Mouse (Mus musculus) CH12.LX (cell line): Measurements from ENCODE around the gene Sipa1l3. TPM values are rescaled to one million over a fixed set of nuclear protein-coding genes. Genes with fewer than 3 reads are reported as not detected.

Experiments
- DNase-seq: peaks from one replicate; pipeline ENCODE4 v3.0.0-alpha.2; 2013; ENCODE audit errors: extremely low read depth
- H3K27ac ChIP-seq: 2 replicates; pipeline ENCODE4 v1.5.1; 2012; ENCODE audit warnings: low read depth, mild to moderate bottlenecking, control low read depth, moderate library complexity; ENCODE audit not compliant: insufficient read depth
- H3K27me3 ChIP-seq: replicated peaks from 2 replicates; pipeline ENCODE3; 2012; ENCODE audit warnings: inconsistent platforms
- H3K36me3 ChIP-seq, 2 experiments: replicated peaks in 1 of 2; 2 replicates each; pipeline versions ENCODE3 to v1.6.1; 2012; ENCODE audit warnings: inconsistent platforms in 1 of 2, low read length in 1 of 2, mild to moderate bottlenecking in 1 of 2, mixed read lengths in 1 of 2, moderate library complexity in 1 of 2; ENCODE audit not compliant: control insufficient read depth in 1 of 2, insufficient read depth in 1 of 2
- H3K4me1 ChIP-seq, 2 experiments: 2 replicates each; pipeline ENCODE4 v1.6.1; 2012; ENCODE audit warnings: inconsistent platforms in 1 of 2, moderate library complexity in 1 of 2; ENCODE audit not compliant: insufficient read depth in 2 of 2, control insufficient read depth in 1 of 2
- H3K4me2 ChIP-seq: 2 replicates; pipeline ENCODE4 v1.6.1; 2012; ENCODE audit warnings: low read depth, mild to moderate bottlenecking, control low read depth; ENCODE audit not compliant: poor library complexity, insufficient read depth, severe bottlenecking
- H3K4me3 ChIP-seq, 3 experiments: fragments of 150-350 bp in 1 of 3; sonication (generic) in 1 of 3; replicated peaks in 1 of 3; 2 replicates each; pipeline versions ENCODE3 to v1.5.1; 2011 to 2012; ENCODE audit warnings: low read depth in 2 of 3, low read length in 2 of 3, mild to moderate bottlenecking in 2 of 3, moderate library complexity in 2 of 3, control low read depth in 1 of 3, improper control_type of control experiment in 1 of 3, inconsistent platforms in 1 of 3, mixed read lengths in 1 of 3; ENCODE audit not compliant: poor library complexity in 1 of 3
- H3K79me2 ChIP-seq: replicated peaks from 2 replicates; pipeline ENCODE4 v1.6.1; 2012; ENCODE audit warnings: mild to moderate bottlenecking, moderate library complexity; ENCODE audit not compliant: control insufficient read depth, poor library complexity, insufficient read depth, severe bottlenecking; ENCODE audit errors: extremely low read depth
- H3K9ac ChIP-seq: 2 replicates; pipeline ENCODE4 v1.6.1; 2012; ENCODE audit warnings: low read depth, mild to moderate bottlenecking, control low read depth, moderate library complexity; ENCODE audit not compliant: insufficient read depth
- H3K9me3 ChIP-seq: replicated peaks from 2 replicates; pipeline ENCODE3; 2012; ENCODE audit warnings: low read length, inconsistent platforms, mixed read lengths
- CHD2 ChIP-seq: IDR thresholded peaks from 2 replicates; pipeline ENCODE4 v1.6.1; 2011; ENCODE audit warnings: low read length, improper control_type of control experiment
- CTCF ChIP-seq, 2 experiments: IDR thresholded peaks in 1 of 2; conservative IDR thresholded peaks in 1 of 2; 2 replicates each; pipeline ENCODE4 v1.5.1; 2011 to 2012; ENCODE audit warnings: low read depth in 2 of 2, low read length in 2 of 2, improper control_type of control experiment in 1 of 2, inconsistent platforms in 1 of 2, mild to moderate bottlenecking in 1 of 2, moderate library complexity in 1 of 2
- ELF1 ChIP-seq: IDR thresholded peaks from 2 replicates; pipeline ENCODE4 v1.6.1; 2014; ENCODE audit warnings: low read depth, mild to moderate bottlenecking, inconsistent platforms, low read length, improper control_type of control experiment
- EP300 ChIP-seq: IDR thresholded peaks from 2 replicates; pipeline ENCODE4 v1.6.1; 2011; ENCODE audit warnings: low read length, improper control_type of control experiment
- IRF4 ChIP-seq: IDR thresholded peaks from 2 replicates; pipeline ENCODE4 v1.6.1; 2014; ENCODE audit warnings: low read depth, mild to moderate bottlenecking, inconsistent platforms, low read length, improper control_type of control experiment
- JUND ChIP-seq: conservative IDR thresholded peaks from 2 replicates; pipeline ENCODE4 v1.6.1; 2011; ENCODE audit warnings: low read depth, low read length, improper control_type of control experiment
- MAX ChIP-seq: IDR thresholded peaks from 2 replicates; pipeline ENCODE4 v1.6.1; 2011; ENCODE audit warnings: low read length, improper control_type of control experiment
- MAZ ChIP-seq: IDR thresholded peaks from 2 replicates; pipeline ENCODE4 v1.6.1; 2012; ENCODE audit warnings: low read depth, mild to moderate bottlenecking, inconsistent platforms, low read length, improper control_type of control experiment, moderate library complexity
- NRF1 ChIP-seq: IDR thresholded peaks from 2 replicates; pipeline ENCODE4 v1.6.1; 2014; ENCODE audit warnings: low read depth, mild to moderate bottlenecking, inconsistent platforms, low read length, improper control_type of control experiment, moderate library complexity
- PAX5 ChIP-seq: IDR thresholded peaks from 2 replicates; pipeline ENCODE4 v1.6.1; 2012; ENCODE audit warnings: low read length, inconsistent platforms, mixed read lengths
- RAD21 ChIP-seq: IDR thresholded peaks from 2 replicates; pipeline ENCODE4 v1.6.1; 2011; ENCODE audit warnings: low read depth, mild to moderate bottlenecking, low read length, improper control_type of control experiment, moderate library complexity
- RCOR1 ChIP-seq: conservative IDR thresholded peaks from 2 replicates; pipeline ENCODE4 v1.6.1; 2012; ENCODE audit warnings: low read depth, mild to moderate bottlenecking, inconsistent platforms, low read length, improper control_type of control experiment
- USF1 ChIP-seq: IDR thresholded peaks from 2 replicates; pipeline ENCODE4 v1.6.1; 2014; ENCODE audit warnings: low read depth, mild to moderate bottlenecking, inconsistent platforms, low read length, improper control_type of control experiment
- ZKSCAN1 ChIP-seq: IDR thresholded peaks from 2 replicates; pipeline ENCODE4 v1.6.1; 2012; ENCODE audit warnings: low read depth, inconsistent platforms, low read length, improper control_type of control experiment, borderline replicate concordance
- ZMIZ1 ChIP-seq: IDR thresholded peaks from 2 replicates; pipeline ENCODE4 v1.6.1; 2012; ENCODE audit warnings: low read depth, mild to moderate bottlenecking, inconsistent platforms, low read length, improper control_type of control experiment
- ZNF384 ChIP-seq: IDR thresholded peaks from 2 replicates; pipeline ENCODE4 v1.6.1; 2012; ENCODE audit warnings: low read depth, low read length, improper control_type of control experiment, inconsistent platforms
- dilution Hi-C: fragments of 300-500 bp; cut with MboI; formaldehyde crosslinking; loops from 2 replicates; pipeline ENCODE4 v1.14.3; 2020; ENCODE audit warnings: low sequenced_read_pairs; ENCODE audit not compliant: extremely low pct_unique_long_range_greater_than_20kb, extremely low pct_ligation_motif_present
- in situ Hi-C: fragments of 300-500 bp; cut with MboI; formaldehyde crosslinking; loops from 3 replicates; pipeline ENCODE4 v1.14.3; 2019; ENCODE audit warnings: low sequenced_read_pairs, low pct_ligation_motif_present, low pct_unique_long_range_greater_than_20kb, mixed read lengths
- polyA plus RNA-seq: library from polyadenylated mRNA; unstranded; fragments of >175 nt; gene quantifications from 2 replicates; pipeline ENCODE4 v1.2.1, GENCODE M21; 2012; ENCODE audit warnings: low read depth; ENCODE audit not compliant: insufficient read length
- total RNA-seq, 2 experiments: library from RNA; depleted of rRNA; stranded (reverse); fragments of 300-350 nt in 1 of 2; fragments of >200 nt in 1 of 2; gene quantifications; 2 replicates each; pipeline ENCODE4 v1.2.3; 2012 to 2014

Sipa1l3 gene
- total and polyA plus RNA-seq, 3 experiments = 1.6 to 8.8 (median 5.9) TPM

GRCm38 (mm10) chr7:29391761-29392512, 126.5 kb downstream of the Sipa1l3 start:
- Histone ChIP-seq H3K36me3 (peaks cover 6 to 48% of the 10 kb centered on the region in 2 experiments), H3K4me1 (peaks cover 4 to 15% of the 10 kb centered on the region in 2 experiments; a peak in 3 of 4 replicates), H3K27me3 (no peaks in the 10 kb centered on the region)
- in situ Hi-C loops = no loop called here
- TF ChIP-seq ELF1 = no peak
- TF ChIP-seq NRF1 = no peak
- no peak for TF ChIP-seq ZKSCAN1
- no peak for TF ChIP-seq CTCF (conservative IDR thresholded peaks at IDR 0.05 in 1 of 2, IDR thresholded peaks at IDR 0.05 in 1 of 2; ENCODE audit: low read depth in 2 of 2, low read length in 2 of 2)
- no peak for TF ChIP-seq PAX5
- no peak for TF ChIP-seq EP300
- TF ChIP-seq MAX = no peak
- no peak for TF ChIP-seq IRF4
- no peak for TF ChIP-seq USF1
- no peak for TF ChIP-seq MAZ
- no peak for TF ChIP-seq JUND
- TF ChIP-seq RCOR1 = no peak
- TF ChIP-seq, all 38 proteins: peak for 0
- no peak for DNase-seq
- Histone ChIP-seq H3K4me3 (no peak overlapping the region), H3K4me2 (no peak overlapping the region), H3K9ac (no peak overlapping the region), H3K79me2 (no peaks in the 10 kb centered on the region), H3K9me3 (no peaks in the 10 kb centered on the region), H3K27ac (no peak overlapping the region)
- dilution Hi-C loops = no loop called here

GRCm38 (mm10) chr7:29391112-29391760, 127.2 kb downstream of the Sipa1l3 start:
- H3K27me3 ChIP-seq = no peaks in the 10 kb centered on the region
- TF ChIP-seq ZNF384 (no peak), ZMIZ1 (no peak), NRF1 (no peak), CHD2 (no peak), RAD21 (no peak)
- no peaks in the 10 kb centered on the region for H3K79me2 ChIP-seq
- no peak for DNase-seq
- peaks cover 7 to 48% of the 10 kb centered on the region in 2 experiments for H3K36me3 ChIP-seq
- in situ Hi-C loops = no loop called here
- no peak overlapping the region for H3K9ac ChIP-seq
- no peak overlapping the region for H3K4me2 ChIP-seq
- H3K4me1 ChIP-seq = peaks cover 4 to 15% of the 10 kb centered on the region in 2 experiments; a peak in 3 of 4 replicates
- no peaks in the 10 kb centered on the region for H3K9me3 ChIP-seq
- dilution Hi-C loops = no loop called here
- H3K4me3 ChIP-seq = no peak overlapping the region
- H3K27ac ChIP-seq = no peak overlapping the region
